Mouse (Mus musculus): Measurements from ENCODE around the gene Slbp.

- no peak for TF ChIP-seq CTCF (IDR thresholded peaks at IDR 0.05; ENCODE audit: borderline replicate concordance, insufficient read depth, low read depth, low read length)
- TF ChIP-seq POLR2A (IDR thresholded peaks at IDR 0.05; ENCODE audit: borderline replicate concordance, insufficient read depth, low read length), result no peak
Observed at GRCm38 (mm10) chr5:33657251-33657786, 4.9 kb upstream of the Slbp start.
